Mouse (Mus musculus): Measurements from ENCODE around the gene Tmem82. TPM values are rescaled to one million over a fixed set of nuclear protein-coding genes. Genes with fewer than 3 reads are reported as not detected.

The Tmem82 gene
- polyA plus RNA-seq, 1 experiment: 29.0 TPM

GRCm38 (mm10) chr4:141576404-141576803 lies 42.0 kb downstream of the Tmem82 start:
- Histone ChIP-seq H3K4me1 (ENCODE audit: control insufficient read depth, insufficient read depth, low read length) (peaks cover 28% of the 10 kb centered on the region), H3K27ac (ENCODE audit: insufficient read depth, low read depth, low read length) (no peak overlapping the region), H3K4me3 (ENCODE audit: insufficient read depth, low read depth, low read length) (no peak overlapping the region), H3K36me3 (ENCODE audit: control insufficient read depth, insufficient read depth, low read length) (no peaks in the 10 kb centered on the region), H3K27me3 (replicated peaks; ENCODE audit: control insufficient read depth, insufficient read depth, low read length) (no peaks in the 10 kb centered on the region)
- WGBS: 79% methylated on average over 11 of the region's 11 CpGs
- peak; percentile 43 for DNase-seq
- TF ChIP-seq POLR2A (IDR thresholded peaks at IDR 0.05; ENCODE audit: low read depth, low read length): no peak

- Histone ChIP-seq H3K4me1 (ENCODE audit: control insufficient read depth, insufficient read depth, low read length) (peaks cover 39% of the 10 kb centered on the region), H3K36me3 (ENCODE audit: control insufficient read depth, insufficient read depth, low read length) (no peaks in the 10 kb centered on the region), H3K27ac (ENCODE audit: insufficient read depth, low read depth, low read length) (peak overlapping the region; percentile 19; the same call in 1 of the 2 replicates), H3K27me3 (replicated peaks; ENCODE audit: control insufficient read depth, insufficient read depth, low read length) (no peaks in the 10 kb centered on the region), H3K4me3 (ENCODE audit: insufficient read depth, low read depth, low read length) (no peak overlapping the region)
- TF ChIP-seq POLR2A (IDR thresholded peaks at IDR 0.05; ENCODE audit: low read depth, low read length) (no peak), CTCF (conservative IDR thresholded peaks at IDR 0.05; ENCODE audit: insufficient read depth, insufficient read length, low read depth, low read length) (peak; percentile 95)
- DNase-seq: peak; percentile 92
- WGBS: 29% methylated on average over 27 of the region's 27 CpGs
These were observed 43.4 kb downstream of the Tmem82 start for GRCm38 (mm10) chr4:141574789-141575702.

- Histone ChIP-seq H3K27me3 (replicated peaks; ENCODE audit: control insufficient read depth, insufficient read depth, low read length) (no peaks in the 10 kb centered on the region), H3K4me1 (ENCODE audit: control insufficient read depth, insufficient read depth, low read length) (peaks cover 43% of the 10 kb centered on the region), H3K4me3 (ENCODE audit: insufficient read depth, low read depth, low read length) (no peak overlapping the region), H3K36me3 (ENCODE audit: control insufficient read depth, insufficient read depth, low read length) (no peaks in the 10 kb centered on the region), H3K27ac (ENCODE audit: insufficient read depth, low read depth, low read length) (peak overlapping the region; percentile 74)
- peak; percentile 95 for DNase-seq
- TF ChIP-seq CTCF (conservative IDR thresholded peaks at IDR 0.05; ENCODE audit: insufficient read depth, insufficient read length, low read depth, low read length): no peak
- whole genome bisulfite sequencing: 26% methylated on average over 6 of the region's 6 CpGs
These were observed 45.0 kb downstream of the Tmem82 start for GRCm38 (mm10) chr4:141573359-141573966.

- TF ChIP-seq CTCF (conservative IDR thresholded peaks at IDR 0.05; ENCODE audit: insufficient read depth, insufficient read length, low read depth, low read length) (no peak), POLR2A (IDR thresholded peaks at IDR 0.05; ENCODE audit: low read depth, low read length) (no peak)
- H3K4me3 ChIP-seq (ENCODE audit: insufficient read depth, low read depth, low read length): no peak overlapping the region
- H3K36me3 ChIP-seq (ENCODE audit: control insufficient read depth, insufficient read depth, low read length): no peaks in the 10 kb centered on the region
- peaks cover 47% of the 10 kb centered on the region for H3K4me1 ChIP-seq (ENCODE audit: control insufficient read depth, insufficient read depth, low read length)
- 57% methylated on average over 7 of the region's 7 CpGs for WGBS
- peak; percentile 69 for DNase-seq
- no peaks in the 10 kb centered on the region for H3K27me3 ChIP-seq (replicated peaks; ENCODE audit: control insufficient read depth, insufficient read depth, low read length)
- H3K27ac ChIP-seq (ENCODE audit: insufficient read depth, low read depth, low read length): peak overlapping the region; percentile 72
These were observed 45.6 kb downstream of the Tmem82 start for GRCm38 (mm10) chr4:141572668-141573358.

GRCm38 (mm10) chr4:141571934-141572333 lies 46.5 kb downstream of the Tmem82 start:
- no peak for TF ChIP-seq POLR2A (IDR thresholded peaks at IDR 0.05; ENCODE audit: low read depth, low read length)
- no peak for TF ChIP-seq CTCF (conservative IDR thresholded peaks at IDR 0.05; ENCODE audit: insufficient read depth, insufficient read length, low read depth, low read length)
- H3K27ac ChIP-seq (ENCODE audit: insufficient read depth, low read depth, low read length): peak overlapping the region; percentile 72
- 54% methylated on average over 10 of the region's 10 CpGs for WGBS
- H3K36me3 ChIP-seq (ENCODE audit: control insufficient read depth, insufficient read depth, low read length): no peaks in the 10 kb centered on the region
- DNase-seq: peak; percentile 68
- H3K4me3 ChIP-seq (ENCODE audit: insufficient read depth, low read depth, low read length): no peak overlapping the region
- peaks cover 52% of the 10 kb centered on the region for H3K4me1 ChIP-seq (ENCODE audit: control insufficient read depth, insufficient read depth, low read length)
- H3K27me3 ChIP-seq (replicated peaks; ENCODE audit: control insufficient read depth, insufficient read depth, low read length): no peaks in the 10 kb centered on the region

GRCm38 (mm10) chr4:141571337-141571739 lies 47.1 kb downstream of the Tmem82 start:
- H3K4me1 ChIP-seq (ENCODE audit: control insufficient read depth, insufficient read depth, low read length): peaks cover 52% of the 10 kb centered on the region
- TF ChIP-seq CTCF (conservative IDR thresholded peaks at IDR 0.05; ENCODE audit: insufficient read depth, insufficient read length, low read depth, low read length): no peak
- peak; percentile 25 for TF ChIP-seq POLR2A (IDR thresholded peaks at IDR 0.05; ENCODE audit: low read depth, low read length)
- H3K36me3 ChIP-seq (ENCODE audit: control insufficient read depth, insufficient read depth, low read length): no peaks in the 10 kb centered on the region
- DNase-seq: peak; percentile 96
- peak overlapping the region; percentile 85 for H3K27ac ChIP-seq (ENCODE audit: insufficient read depth, low read depth, low read length)
- WGBS: 27% methylated on average over 6 of the region's 6 CpGs
- H3K4me3 ChIP-seq (ENCODE audit: insufficient read depth, low read depth, low read length): peak overlapping the region; percentile 28
- no peaks in the 10 kb centered on the region for H3K27me3 ChIP-seq (replicated peaks; ENCODE audit: control insufficient read depth, insufficient read depth, low read length)

- H3K4me3 ChIP-seq (ENCODE audit: insufficient read depth, low read depth, low read length): peak overlapping the region; percentile 28
- 48% methylated on average over 1 of the region's 1 CpGs for WGBS
- peak overlapping the region; percentile 85 for H3K27ac ChIP-seq (ENCODE audit: insufficient read depth, low read depth, low read length)
These were observed 47.6 kb downstream of the Tmem82 start for GRCm38 (mm10) chr4:141570821-141571220.

More at GRCm38 (mm10) chr4:141570821-141571220, 47.6 kb downstream of the Tmem82 start:
- peaks cover 52% of the 10 kb centered on the region for H3K4me1 ChIP-seq (ENCODE audit: control insufficient read depth, insufficient read depth, low read length)
- DNase-seq: no peak
- H3K36me3 ChIP-seq (ENCODE audit: control insufficient read depth, insufficient read depth, low read length): no peaks in the 10 kb centered on the region
- no peaks in the 10 kb centered on the region for H3K27me3 ChIP-seq (replicated peaks; ENCODE audit: control insufficient read depth, insufficient read depth, low read length)
- TF ChIP-seq CTCF (conservative IDR thresholded peaks at IDR 0.05; ENCODE audit: insufficient read depth, insufficient read length, low read depth, low read length) (no peak), POLR2A (IDR thresholded peaks at IDR 0.05; ENCODE audit: low read depth, low read length) (no peak)

Data from kidney, adult 2 months (tissue).